Comparison of ENCODE assay signal across 9 mouse cellular contexts in the genomic region with DNA sequence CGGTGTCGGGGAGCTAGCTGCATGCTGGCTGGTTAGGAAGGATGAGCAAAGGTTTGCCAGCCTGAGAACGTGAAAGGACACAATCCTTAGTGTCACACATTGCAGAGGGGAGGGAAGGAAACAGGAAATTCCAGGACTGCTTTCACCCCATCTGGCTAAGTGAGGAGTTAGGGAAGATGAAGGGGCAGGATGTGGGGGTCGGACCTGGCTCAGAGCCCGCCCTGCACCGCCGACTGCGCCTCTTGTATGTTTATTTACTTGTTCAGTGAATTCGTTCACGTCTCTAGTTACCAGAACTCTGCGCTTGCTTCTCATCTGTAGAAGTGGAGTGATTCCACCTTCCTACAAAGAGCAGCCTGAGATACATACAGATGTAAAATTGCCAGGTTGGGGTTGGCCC. TPM values are rescaled to one million over a fixed set of nuclear protein-coding genes. Genes with fewer than 3 reads are reported as not detected.
A peak's percentile ranks its signal among the peaks of the same experiment; 100 is the strongest.
DNase-seq lines count a peak whose midpoint lies in the region; ATAC-seq and TF ChIP-seq lines count a peak whose summit lies in the region.
"Had no signal": no experiment of that assay in that cellular context is flagged by ENCODE, and none has a peak within 500 bp of the region (broad histone marks: within the 10 kb centered on the region; RNA-seq: fewer than 3 reads in every experiment).

No protein-coding gene starts in this region.

- peaks cover 1% of the 10 kb centered on the region; the same call in 1 of the 2 replicates for H3K36me3 ChIP-seq in kidney, adult 2 months (ENCODE audit: control insufficient read depth, insufficient read depth, low read length)
- peaks cover 77% of the 10 kb centered on the region for H3K36me3 ChIP-seq in hindbrain, embryonic 14.5 days (replicated peaks; ENCODE audit: control insufficient read depth, insufficient read depth)
- H3K36me3 ChIP-seq in limb, embryonic 14.5 days (ENCODE audit: control insufficient read depth, insufficient read depth, low read length): peaks cover 49% of the 10 kb centered on the region
- peaks cover 65% of the 10 kb centered on the region for H3K36me3 ChIP-seq in small intestine, adult 2 months (ENCODE audit: control insufficient read depth, insufficient read depth, low read length)

- H3K4me2 ChIP-seq in hindbrain, embryonic 14.5 days (replicated peaks): no peak overlapping the region
- no peak overlapping the region for H3K4me2 ChIP-seq in limb, embryonic 14.5 days (replicated peaks; ENCODE audit: low read depth, low read length, severe bottlenecking)

- TF ChIP-seq CTCF in kidney, adult 2 months (conservative IDR thresholded peaks at IDR 0.05; ENCODE audit: insufficient read depth, insufficient read length, low read depth, low read length): no peak
- no peak for TF ChIP-seq CTCF in small intestine, adult 2 months (IDR thresholded peaks at IDR 0.05; ENCODE audit: extremely low read depth, insufficient read length, insufficient replicate concordance, low read depth, low read length)

- no peaks in the 10 kb centered on the region for H3K27me3 ChIP-seq in kidney, adult 2 months (replicated peaks; ENCODE audit: control insufficient read depth, insufficient read depth, low read length)
- no peaks in the 10 kb centered on the region for H3K27me3 ChIP-seq in hindbrain, embryonic 14.5 days (ENCODE audit: control insufficient read depth, insufficient read depth, low read length)
- H3K27me3 ChIP-seq in limb, embryonic 14.5 days (ENCODE audit: control insufficient read depth, insufficient read depth, low read length): no peaks in the 10 kb centered on the region
- no peaks in the 10 kb centered on the region for H3K27me3 ChIP-seq in small intestine, adult 2 months (ENCODE audit: control insufficient read depth, insufficient read depth, low read length)

- H3K9ac ChIP-seq in hindbrain, embryonic 14.5 days: no peak overlapping the region
- H3K9ac ChIP-seq in limb, embryonic 14.5 days (ENCODE audit: low read depth, low read length, severe bottlenecking): 0 out of 2 replicates have a peak overlapping the region, but pooled peaks have one; percentile 4

- no peak for ATAC-seq in hindbrain, embryonic 14.5 days (ENCODE audit: low FRiP score)
- ATAC-seq in limb, embryonic 14.5 days (ENCODE audit: low FRiP score, low read depth): no peak

- H3K4me1 ChIP-seq in kidney, adult 2 months (ENCODE audit: control insufficient read depth, insufficient read depth, low read length): no peaks in the 10 kb centered on the region; the same call in 1 of the 2 replicates
- peaks cover 11% of the 10 kb centered on the region; the same call in 1 of the 2 replicates for H3K4me1 ChIP-seq in hindbrain, embryonic 14.5 days (replicated peaks; ENCODE audit: control insufficient read depth, insufficient read depth, low read length)
- peaks cover 29% of the 10 kb centered on the region for H3K4me1 ChIP-seq in limb, embryonic 14.5 days (ENCODE audit: control insufficient read depth, insufficient read depth, low read length)
- H3K4me1 ChIP-seq in small intestine, adult 2 months (ENCODE audit: control insufficient read depth, insufficient read depth, insufficient read length, low read length): peaks cover 10% of the 10 kb centered on the region; the same call in 1 of the 2 replicates

- TF ChIP-seq POLR2A in kidney, adult 2 months (IDR thresholded peaks at IDR 0.05; ENCODE audit: low read depth, low read length): no peak
- no peak for TF ChIP-seq POLR2A in limb, embryonic 14.5 days (IDR thresholded peaks at IDR 0.05; ENCODE audit: borderline replicate concordance, extremely low read depth, insufficient read depth, insufficient read length)
- TF ChIP-seq POLR2A in small intestine, adult 2 months (IDR thresholded peaks at IDR 0.05; ENCODE audit: low read depth, low read length): no peak

- H3K9me3 ChIP-seq in hindbrain, embryonic 14.5 days (ENCODE audit: control insufficient read depth, low read length): no peaks in the 10 kb centered on the region
- H3K9me3 ChIP-seq in limb, embryonic 14.5 days (ENCODE audit: control insufficient read depth, low read length): no peaks in the 10 kb centered on the region

- peak overlapping the region; percentile 46 for H3K27ac ChIP-seq in kidney, adult 2 months (ENCODE audit: insufficient read depth, low read depth, low read length)
- H3K27ac ChIP-seq in hindbrain, embryonic 14.5 days: peak overlapping the region; percentile 57; the same call in 1 of the 2 replicates
- peak overlapping the region; percentile 63 for H3K27ac ChIP-seq in limb, embryonic 14.5 days (replicated peaks; ENCODE audit: low read depth, low read length)
- peak overlapping the region; percentile 52 for H3K27ac ChIP-seq in small intestine, adult 2 months (ENCODE audit: insufficient read depth, low read depth, low read length)

- 48% methylated on average over 11 of the region's 11 CpGs for WGBS in kidney, adult 2 months
- 84% methylated on average over 11 of the region's 11 CpGs for WGBS in hindbrain, embryonic 14.5 days
- 55% methylated on average over 11 of the region's 11 CpGs for WGBS in limb, embryonic 14.5 days
- 75% methylated on average over 11 of the region's 11 CpGs for WGBS in small intestine, adult 2 months

- no peak overlapping the region for H3K4me3 ChIP-seq in kidney, adult 2 months (ENCODE audit: insufficient read depth, low read depth, low read length)
- H3K4me3 ChIP-seq in hindbrain, embryonic 14.5 days (replicated peaks; ENCODE audit: low read length): no peak overlapping the region
- no peak overlapping the region for H3K4me3 ChIP-seq in limb, embryonic 14.5 days (replicated peaks; ENCODE audit: low read length)
- no peak overlapping the region for H3K4me3 ChIP-seq in small intestine, adult 2 months (ENCODE audit: low read depth, low read length)

- peak; percentile 62 for DNase-seq in kidney, adult 2 months
- DNase-seq in kidney, adult 18-20 months: no peak
- no peak for DNase-seq in hindbrain, embryonic 14.5 days (ENCODE audit: low spot score)
- DNase-seq in limb, embryonic 14.5 days (ENCODE audit: low spot score): no peak
- DNase-seq in thymus, postnatal 0 days (ENCODE audit: low spot score): no peak
- DNase-seq in spleen, postnatal 14 days (ENCODE audit: low spot score in 2 of 2): no peak
- DNase-seq in adrenal gland, postnatal 10 days: no peak

RNA-seq across cellular contexts. Expression of gene Eva1b, which starts 17.0 kb away (rescaled TPM):
- polyA plus RNA-seq in kidney, adult 2 months (2012; rRNA removed): 68.8 and 101 TPM in 2 replicates
- polyA plus RNA-seq in hindbrain, embryonic 14.5 days (2014; fragmentation: Nextera tagmentation; extraction: Ambion mirVana): 13.5 and 19.2 TPM in 2 replicates
- 120 and 155 TPM in 2 replicates for polyA plus RNA-seq in limb, embryonic 14.5 days (2012; rRNA removed)
- 101 and 106 TPM in 2 replicates for polyA plus RNA-seq in limb, embryonic 14.5 days (2014; fragmentation: Nextera tagmentation; extraction: Ambion mirVana)
- polyA plus RNA-seq in small intestine, adult 2 months (2012; rRNA removed): 45.0 and 54.3 TPM in 2 replicates
- polyA plus RNA-seq in thymus, postnatal 0 days (2015; fragmentation: Nextera tagmentation; extraction: Ambion mirVana): 28.2 and 28.7 TPM in 2 replicates
- 10 to 100 TPM; 36.3 to 41.2 TPM for total RNA-seq in adrenal gland, postnatal 10 days (2021)

RNA-seq across cellular contexts. Expression of gene Stk40, which starts 26.7 kb away (rescaled TPM):
- polyA plus RNA-seq in kidney, adult 2 months (2012; rRNA removed): 38.3 and 38.9 TPM in 2 replicates
- 24.2 and 25.2 TPM in 2 replicates for polyA plus RNA-seq in hindbrain, embryonic 14.5 days (2014; fragmentation: Nextera tagmentation; extraction: Ambion mirVana)
- polyA plus RNA-seq in limb, embryonic 14.5 days (2012; rRNA removed): 21.3 and 25.5 TPM in 2 replicates
- polyA plus RNA-seq in limb, embryonic 14.5 days (2014; fragmentation: Nextera tagmentation; extraction: Ambion mirVana): 27.9 and 29.1 TPM in 2 replicates
- polyA plus RNA-seq in small intestine, adult 2 months (2012; rRNA removed): 14.5 and 24.0 TPM in 2 replicates
- 26.5 and 28.8 TPM in 2 replicates for polyA plus RNA-seq in thymus, postnatal 0 days (2015; fragmentation: Nextera tagmentation; extraction: Ambion mirVana)
- 10 to 100 TPM; 48.4 to 53.0 TPM for total RNA-seq in adrenal gland, postnatal 10 days (2021)

RNA-seq across cellular contexts. Expression of gene Sh3d21, which starts 32.8 kb away (rescaled TPM):
- polyA plus RNA-seq in kidney, adult 2 months (2012; rRNA removed): 5.0 and 5.5 TPM in 2 replicates
- polyA plus RNA-seq in hindbrain, embryonic 14.5 days (2014; fragmentation: Nextera tagmentation; extraction: Ambion mirVana): 1.1 TPM in 2 replicates
- 7.1 and 8.5 TPM in 2 replicates for polyA plus RNA-seq in limb, embryonic 14.5 days (2012; rRNA removed)
- 8.9 and 10.9 TPM in 2 replicates for polyA plus RNA-seq in limb, embryonic 14.5 days (2014; fragmentation: Nextera tagmentation; extraction: Ambion mirVana)
- polyA plus RNA-seq in small intestine, adult 2 months (2012; rRNA removed): 5.2 and 6.5 TPM in 2 replicates
- 2.2 and 2.7 TPM in 2 replicates for polyA plus RNA-seq in thymus, postnatal 0 days (2015; fragmentation: Nextera tagmentation; extraction: Ambion mirVana)
- total RNA-seq in adrenal gland, postnatal 10 days (2021): 1 to 10 TPM; 3.3 to 3.9 TPM
- total RNA-seq: common myeloid progenitor, adult 5-6 weeks had no signal

RNA-seq across cellular contexts. Expression of gene Lsm10, which starts 34.1 kb away (rescaled TPM):
- polyA plus RNA-seq in kidney, adult 2 months (2012; rRNA removed): 36.5 TPM in 2 replicates
- 49.1 and 51.2 TPM in 2 replicates for polyA plus RNA-seq in hindbrain, embryonic 14.5 days (2014; fragmentation: Nextera tagmentation; extraction: Ambion mirVana)
- polyA plus RNA-seq in limb, embryonic 14.5 days (2012; rRNA removed): 44.0 and 50.4 TPM in 2 replicates
- polyA plus RNA-seq in limb, embryonic 14.5 days (2014; fragmentation: Nextera tagmentation; extraction: Ambion mirVana): 53.7 and 54.3 TPM in 2 replicates
- polyA plus RNA-seq in small intestine, adult 2 months (2012; rRNA removed): 10.7 and 13.3 TPM in 2 replicates
- 55.9 and 61.0 TPM in 2 replicates for polyA plus RNA-seq in thymus, postnatal 0 days (2015; fragmentation: Nextera tagmentation; extraction: Ambion mirVana)
- 10 to 100 TPM; 18.2 to 23.2 TPM for total RNA-seq in adrenal gland, postnatal 10 days (2021)
